Mouse (Mus musculus): ENCODE measurements around the gene Rfc3.

GRCm38 (mm10) chr5:151644845-151645244, 6.2 kb downstream of the Rfc3 start:
- TF ChIP-seq HCFC1 (IDR thresholded peaks at IDR 0.05; ENCODE audit: low read depth, low read length) (no peak), POLR2A (IDR thresholded peaks at IDR 0.05; ENCODE audit: control insufficient read depth in 1 of 2, insufficient read depth in 1 of 2, low read depth in 1 of 2, low read length in 2 of 2, poor library complexity in 1 of 2) (no peak), CHD1 (IDR thresholded peaks at IDR 0.05; ENCODE audit: low read depth, low read length) (no peak), POLR2AphosphoS2 (IDR thresholded peaks at IDR 0.05; ENCODE audit: low read length) (no peak), MAX (IDR thresholded peaks at IDR 0.05; ENCODE audit: low read length) (no peak)
